Mouse (Mus musculus): Measurements from ENCODE around the gene Ddah1.

DNA sequence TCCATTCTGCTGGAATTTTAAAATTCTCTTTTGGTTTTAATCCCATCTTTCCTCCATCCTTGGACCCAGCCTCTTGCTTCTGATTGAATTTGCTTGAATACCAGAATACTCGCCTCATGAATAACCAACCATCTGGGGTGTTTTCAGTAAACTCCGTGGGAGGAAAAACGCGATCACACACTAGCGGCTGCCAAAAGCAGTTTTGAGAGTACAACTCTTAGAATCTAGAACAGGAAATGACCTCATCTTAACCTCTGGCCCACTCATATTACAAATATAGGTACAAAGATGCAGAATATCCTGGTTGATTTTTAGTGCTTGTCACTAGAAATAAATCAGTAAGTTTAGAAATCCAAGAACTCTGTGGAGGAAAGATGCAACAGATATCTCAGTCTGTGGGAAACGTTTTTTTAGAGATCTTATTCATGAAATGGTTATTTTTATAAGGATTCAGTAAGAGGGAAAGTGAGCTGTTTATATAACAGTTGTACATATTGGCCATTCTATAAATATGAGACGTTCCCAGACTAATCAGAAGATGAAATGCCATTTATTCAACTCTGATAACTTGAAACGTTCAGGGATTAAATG, 75.6 kb downstream of the Ddah1 start:
- no peak for TF ChIP-seq CTCF (IDR thresholded peaks at IDR 0.05; ENCODE audit: extremely low read depth, insufficient read depth, low read length)
- no peak for TF ChIP-seq POLR2A (IDR thresholded peaks at IDR 0.05; ENCODE audit: extremely low read depth, insufficient read depth, low read length)
